Mouse (Mus musculus) liver, embryonic 14.5 days (tissue): ENCODE results near the gene Ptch1.

Experiments used
- CTCF ChIP-seq: IDR thresholded peaks from 2 replicates; pipeline ENCODE4 v1.5.1; 2016; ENCODE audit warnings: antibody characterized with exemption, low read depth, control low read depth
- EP300 ChIP-seq: IDR thresholded peaks from 2 replicates; pipeline ENCODE4 v1.6.1; 2016; ENCODE audit warnings: antibody characterized with exemption, low read depth

GRCm38 (mm10) chr13:63544119-63544966 lies 29.1 kb downstream of the Ptch1 start:
- no peak for TF ChIP-seq EP300
- TF ChIP-seq CTCF: no peak
